Mouse (Mus musculus) embryonic fibroblast, embryonic 13.5 days (primary cell): Measurements from ENCODE around the gene Ahsg.

Source experiments
- CTCF ChIP-seq: IDR thresholded peaks from 2 replicates; pipeline ENCODE4 v1.5.1; 2011; ENCODE audit warnings: mild to moderate bottlenecking, control low read depth, low read length, moderate library complexity, borderline replicate concordance; ENCODE audit not compliant: insufficient read depth
- POLR2A ChIP-seq: IDR thresholded peaks from 2 replicates; pipeline ENCODE4 v1.6.1; 2011; ENCODE audit warnings: low read depth, mild to moderate bottlenecking, control low read depth, low read length, moderate library complexity

DNA sequence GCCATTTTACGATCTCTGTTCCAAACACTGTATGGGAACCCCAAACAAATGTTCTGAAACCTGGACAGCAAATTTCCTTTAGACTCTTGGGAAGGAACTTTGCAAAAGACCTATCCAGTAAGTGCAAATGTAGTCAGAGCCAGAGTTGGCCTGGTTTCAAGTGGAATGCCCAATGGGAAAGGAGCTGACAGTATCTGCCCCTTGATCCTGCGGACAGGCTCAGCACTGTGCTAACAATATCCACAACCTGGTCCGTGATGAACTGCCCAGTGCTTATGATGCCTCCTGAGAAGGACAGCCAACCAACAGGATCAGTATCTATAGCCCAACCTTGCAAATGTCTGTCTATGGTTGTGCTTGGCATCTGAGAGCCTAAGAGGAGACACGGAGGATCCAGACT lies 45.6 kb upstream of the Ahsg start:
- no peak for TF ChIP-seq CTCF
- no peak for TF ChIP-seq POLR2A
